24 mouse cellular contexts compared by ENCODE assay signal in genomic region chr6:11933403-11933802, GRCm38 (mm10).
"Had no signal": no experiment of that assay in that cellular context is flagged by ENCODE, and none has a peak within 500 bp of the region (broad histone marks: within the 10 kb centered on the region; RNA-seq: fewer than 3 reads in every experiment).

No protein-coding gene starts in this region.

- H3K27me3 ChIP-seq: heart, embryonic 13.5 days; heart, embryonic 15.5 days; hindbrain, embryonic 13.5 days; hindbrain, embryonic 15.5 days; limb, embryonic 12.5 days; liver, embryonic 13.5 days; liver, embryonic 15.5 days had no signal

- H3K27ac ChIP-seq: heart, adult 2 months; heart, embryonic 13.5 days; heart, embryonic 15.5 days; hindbrain, embryonic 13.5 days; hindbrain, embryonic 15.5 days; hindbrain, postnatal 0 days; layer of hippocampus, adult 2 months; left cerebral cortex, adult 2 months; limb, embryonic 10.5 days; limb, embryonic 12.5 days; liver, embryonic 13.5 days; liver, embryonic 15.5 days had no signal

- ATAC-seq: hindbrain, postnatal 0 days; intestine, embryonic 16.5 days had no signal

- H3K9me3 ChIP-seq: heart, embryonic 13.5 days; heart, embryonic 15.5 days; hindbrain, embryonic 13.5 days; hindbrain, embryonic 15.5 days; limb, embryonic 10.5 days; limb, embryonic 12.5 days; liver, embryonic 13.5 days; liver, embryonic 15.5 days had no signal

- H3K4me1 ChIP-seq: limb, embryonic 10.5 days had no signal

- DNase-seq: gastrocnemius, postnatal 14 days; gastrocnemius, postnatal 36 days; heart, adult 11 months; heart, adult 2 months; heart, postnatal 14 days; heart, postnatal 36 days; kidney, adult 11 months; kidney, adult 2 months; kidney, postnatal 10 days; kidney, postnatal 25 days; kidney, postnatal 4 days; liver; liver, embryonic 13.5 days had no signal

- H3K4me3 ChIP-seq: heart, adult 2 months; heart, embryonic 13.5 days; heart, embryonic 15.5 days; hindbrain, embryonic 13.5 days; hindbrain, embryonic 15.5 days; layer of hippocampus, adult 2 months; left cerebral cortex, adult 2 months; limb, embryonic 10.5 days; limb, embryonic 12.5 days; liver, embryonic 13.5 days; liver, embryonic 15.5 days had no signal
